Mouse (Mus musculus) hindbrain, embryonic 10.5 days (tissue): ENCODE measurements around the gene Dnajc9. TPM values are rescaled to one million over a fixed set of nuclear protein-coding genes. Genes with fewer than 3 reads are reported as not detected.
A peak's percentile ranks its signal among the peaks of the same experiment; 100 is the strongest.

ENCODE experiments used
- DNase-seq: peaks from one replicate; pipeline ENCODE4 v3.0.0-alpha.2; 2017; ENCODE audit warnings: low spot score
- H3K27ac ChIP-seq: fragments of 300-500 bp; sonication (generic); 2 replicates; pipeline ENCODE4 v1.5.1; 2016; ENCODE audit warnings: mild to moderate bottlenecking, moderate library complexity
- H3K27me3 ChIP-seq: fragments of 300-500 bp; sonication (generic); 2 replicates; pipeline ENCODE4 v1.6.1; 2016; ENCODE audit warnings: mild to moderate bottlenecking; ENCODE audit not compliant: poor library complexity, insufficient read depth, severe bottlenecking
- H3K36me3 ChIP-seq: fragments of 300-500 bp; sonication (generic); 2 replicates; pipeline ENCODE4 v1.6.1; 2016; ENCODE audit warnings: mild to moderate bottlenecking, moderate library complexity
- H3K4me1 ChIP-seq: fragments of 300-500 bp; sonication (generic); replicated peaks from 2 replicates; pipeline ENCODE4 v1.6.1; 2016; ENCODE audit warnings: mild to moderate bottlenecking
- H3K4me3 ChIP-seq: fragments of 300-500 bp; sonication (generic); 2 replicates; pipeline ENCODE4 v1.5.1; 2016; ENCODE audit warnings: mild to moderate bottlenecking, moderate library complexity
- H3K9me3 ChIP-seq: fragments of 300-500 bp; sonication (generic); 2 replicates; pipeline ENCODE4 v1.6.1; 2016; ENCODE audit warnings: mild to moderate bottlenecking, moderate library complexity
- WGBS: fragments of 180-500 bp; shearing (Covaris S2); methylation state at CpG from one replicate; pipeline ENCODE4 v1.1.7; 2016; 5-methylcytosine and 5-hydroxymethylcytosine counted together
- polyA plus RNA-seq: library from polyadenylated mRNA; unstranded; fragments of >200 nt; fragmentation: Nextera tagmentation; extraction: Ambion mirVana; gene quantifications from 2 replicates; pipeline ENCODE4 v1.2.1, GENCODE M21; 2016

Gene Dnajc9
- polyA plus RNA-seq, 1 experiment from 2014 or later, result 226 TPM

- Histone ChIP-seq H3K36me3 (peaks cover 53% of the 10 kb centered on the region), H3K4me1 (peaks cover 48% of the 10 kb centered on the region), H3K9me3 (no peaks in the 10 kb centered on the region), H3K4me3 (peak overlapping the region; percentile 90), H3K27ac (peak overlapping the region; percentile 94; the same call in 1 of the 2 replicates), H3K27me3 (no peaks in the 10 kb centered on the region)
- WGBS, result 90% methylated on average over 8 of the region's 8 CpGs
- DNase-seq, result no peak
These were observed 853 bp upstream of the Dnajc9 start for GRCm38 (mm10) chr14:20389446-20390079.

GRCm38 (mm10) chr14:20379753-20380430, 8.8 kb downstream of the Dnajc9 start:
- H3K9me3 ChIP-seq, result no peaks in the 10 kb centered on the region
- no peaks in the 10 kb centered on the region for H3K27me3 ChIP-seq
- no peak for DNase-seq
- H3K4me3 ChIP-seq, result no peak overlapping the region
- H3K36me3 ChIP-seq, result peaks cover 97% of the 10 kb centered on the region
- WGBS, result 90% methylated on average over 9 of the region's 9 CpGs
- H3K4me1 ChIP-seq, result no peaks in the 10 kb centered on the region
- no peak overlapping the region for H3K27ac ChIP-seq

GRCm38 (mm10) chr14:20379087-20379640, 9.5 kb downstream of the Dnajc9 start:
- Histone ChIP-seq H3K4me3 (no peak overlapping the region), H3K9me3 (no peaks in the 10 kb centered on the region), H3K36me3 (peaks cover 97% of the 10 kb centered on the region), H3K27me3 (no peaks in the 10 kb centered on the region), H3K27ac (no peak overlapping the region), H3K4me1 (no peaks in the 10 kb centered on the region)
- no peak for DNase-seq
- 94% methylated on average over 5 of the region's 5 CpGs for WGBS

GRCm38 (mm10) chr14:20378313-20379061, 10.2 kb downstream of the Dnajc9 start:
- no peaks in the 10 kb centered on the region for H3K9me3 ChIP-seq
- H3K27ac ChIP-seq, result no peak overlapping the region
- WGBS, result 47% methylated on average over 13 of the region's 13 CpGs
- DNase-seq, result peak; percentile 33
- no peaks in the 10 kb centered on the region for H3K27me3 ChIP-seq
- no peaks in the 10 kb centered on the region for H3K4me1 ChIP-seq
- H3K4me3 ChIP-seq, result no peak overlapping the region
- H3K36me3 ChIP-seq, result peaks cover 95% of the 10 kb centered on the region

- 93% methylated on average over 4 of the region's 4 CpGs for WGBS
- DNase-seq, result no peak
- no peak overlapping the region for H3K4me3 ChIP-seq
- H3K4me1 ChIP-seq, result no peaks in the 10 kb centered on the region
- no peaks in the 10 kb centered on the region for H3K9me3 ChIP-seq
- no peaks in the 10 kb centered on the region for H3K27me3 ChIP-seq
- H3K36me3 ChIP-seq, result peaks cover 95% of the 10 kb centered on the region
- no peak overlapping the region for H3K27ac ChIP-seq
These were observed 11.6 kb downstream of the Dnajc9 start for GRCm38 (mm10) chr14:20377112-20377521.

GRCm38 (mm10) chr14:20371854-20372253, 16.9 kb downstream of the Dnajc9 start:
- no peak overlapping the region for H3K27ac ChIP-seq
- H3K27me3 ChIP-seq, result no peaks in the 10 kb centered on the region
- no peaks in the 10 kb centered on the region for H3K4me1 ChIP-seq
- no peaks in the 10 kb centered on the region for H3K9me3 ChIP-seq
- DNase-seq, result no peak
- H3K4me3 ChIP-seq, result no peak overlapping the region
- 90% methylated on average over 1 of the region's 1 CpGs for WGBS
- peaks cover 89% of the 10 kb centered on the region for H3K36me3 ChIP-seq

GRCm38 (mm10) chr14:20370798-20371197, 17.9 kb downstream of the Dnajc9 start:
- DNase-seq, result no peak
- no peaks in the 10 kb centered on the region for H3K27me3 ChIP-seq
- H3K4me1 ChIP-seq, result no peaks in the 10 kb centered on the region
- WGBS, result 86% methylated on average over 7 of the region's 7 CpGs
- no peaks in the 10 kb centered on the region for H3K9me3 ChIP-seq
- H3K27ac ChIP-seq, result no peak overlapping the region
- peaks cover 88% of the 10 kb centered on the region for H3K36me3 ChIP-seq
- H3K4me3 ChIP-seq, result no peak overlapping the region

- 93% methylated on average over 3 of the region's 3 CpGs for WGBS
- Histone ChIP-seq H3K27me3 (no peaks in the 10 kb centered on the region), H3K4me3 (no peak overlapping the region), H3K36me3 (peaks cover 91% of the 10 kb centered on the region), H3K4me1 (no peaks in the 10 kb centered on the region), H3K27ac (no peak overlapping the region), H3K9me3 (no peaks in the 10 kb centered on the region)
- DNase-seq, result no peak
These were observed 20.4 kb downstream of the Dnajc9 start for GRCm38 (mm10) chr14:20368271-20368670.

- Histone ChIP-seq H3K4me3 (no peak overlapping the region), H3K36me3 (peaks cover 97% of the 10 kb centered on the region), H3K4me1 (no peaks in the 10 kb centered on the region), H3K9me3 (no peaks in the 10 kb centered on the region), H3K27ac (no peak overlapping the region), H3K27me3 (no peaks in the 10 kb centered on the region)
- 96% methylated on average over 4 of the region's 4 CpGs for WGBS
- no peak for DNase-seq
These were observed 25.5 kb downstream of the Dnajc9 start for GRCm38 (mm10) chr14:20363230-20363629.

GRCm38 (mm10) chr14:20347991-20348541, 40.6 kb downstream of the Dnajc9 start, which contains the start of the genes Ecd and Fam149b:
TSS of gene Ecd (minus strand) at chr14:20348121.
TSS of gene Fam149b (plus strand) at chr14:20348162.
- WGBS, result under 1% methylated on average over 42 of the region's 42 CpGs
- H3K36me3 ChIP-seq, result peaks cover 50% of the 10 kb centered on the region
- H3K4me3 ChIP-seq, result peak within 1 kb of the TSS; percentile 83
- H3K27ac ChIP-seq, result peak within 1 kb of the TSS; percentile 97
- DNase-seq, result peak; percentile 95
- no peaks in the 10 kb centered on the region for H3K27me3 ChIP-seq
- no peaks in the 10 kb centered on the region for H3K9me3 ChIP-seq
- peaks cover 16% of the 10 kb centered on the region for H3K4me1 ChIP-seq

- Histone ChIP-seq H3K4me1 (peaks cover 16% of the 10 kb centered on the region), H3K9me3 (no peaks in the 10 kb centered on the region), H3K27ac (peak overlapping the region; percentile 97), H3K36me3 (peaks cover 49% of the 10 kb centered on the region), H3K4me3 (peak overlapping the region; percentile 83), H3K27me3 (no peaks in the 10 kb centered on the region)
- WGBS, result 5% methylated on average over 15 of the region's 15 CpGs
- no peak for DNase-seq
These were observed 41.2 kb downstream of the Dnajc9 start for GRCm38 (mm10) chr14:20347441-20347990.

- H3K4me1 ChIP-seq, result peaks cover 16% of the 10 kb centered on the region
- peaks cover 49% of the 10 kb centered on the region for H3K36me3 ChIP-seq
- H3K27me3 ChIP-seq, result no peaks in the 10 kb centered on the region
- H3K4me3 ChIP-seq, result no peak overlapping the region
- WGBS, result 94% methylated on average over 9 of the region's 9 CpGs
- H3K9me3 ChIP-seq, result no peaks in the 10 kb centered on the region
- no peak overlapping the region for H3K27ac ChIP-seq
- DNase-seq, result no peak
These were observed 42.8 kb downstream of the Dnajc9 start for GRCm38 (mm10) chr14:20345885-20346284.
